Mouse (Mus musculus) MEL (cell line): Measurements from ENCODE around the gene Sat2. TPM values are rescaled to one million over a fixed set of nuclear protein-coding genes. Genes with fewer than 3 reads are reported as not detected.
"Not testable (repeated sequence)": the region's sequence is repeated elsewhere in the genome, so short reads cannot be mapped to it uniquely, and the experiment has no call there.

ENCODE experiments used
- DNase-seq: peaks from one replicate; pipeline ENCODE4 v3.0.0; 2011; ENCODE audit warnings: low read depth, low spot score
- H3K27ac ChIP-seq: 2 replicates; pipeline ENCODE4 v1.5.1; 2012; ENCODE audit warnings: low read depth, mild to moderate bottlenecking, control low read depth, low read length, moderate library complexity; ENCODE audit not compliant: control insufficient read depth
- H3K27me3 ChIP-seq, 2 experiments: fragments of 150-350 bp in 1 of 2; sonication (generic) in 1 of 2; 2 replicates each; pipeline ENCODE4 v1.6.1; 2012; ENCODE audit warnings: low read length in 2 of 2, mild to moderate bottlenecking in 2 of 2, improper control_type of control experiment in 1 of 2, moderate library complexity in 1 of 2; ENCODE audit not compliant: insufficient read depth in 2 of 2, control insufficient read depth in 1 of 2
- H3K36me3 ChIP-seq, 2 experiments: 2 replicates each; pipeline ENCODE4 v1.6.1; 2012 to 2014; ENCODE audit warnings: low read length in 2 of 2, improper control_type of control experiment in 1 of 2, inconsistent platforms in 1 of 2, mild to moderate bottlenecking in 1 of 2; ENCODE audit not compliant: insufficient read depth in 2 of 2, control insufficient read depth in 1 of 2
- H3K4me1 ChIP-seq, 2 experiments: fragments of 150-350 bp in 1 of 2; sonication (generic) in 1 of 2; 2 replicates each; pipeline ENCODE4 v1.6.1; 2012; ENCODE audit warnings: low read length in 2 of 2, improper control_type of control experiment in 1 of 2, mild to moderate bottlenecking in 1 of 2; ENCODE audit not compliant: insufficient read depth in 2 of 2, control insufficient read depth in 1 of 2
- H3K4me3 ChIP-seq, 2 experiments: fragments of 150-350 bp in 1 of 2; sonication (generic) in 1 of 2; 2 replicates each; pipeline ENCODE4 v1.5.1; 2012; ENCODE audit warnings: low read depth in 2 of 2, low read length in 2 of 2, mild to moderate bottlenecking in 2 of 2, moderate library complexity in 2 of 2, control low read depth in 1 of 2, improper control_type of control experiment in 1 of 2; ENCODE audit not compliant: control insufficient read depth in 1 of 2, insufficient read depth in 1 of 2
- H3K79me2 ChIP-seq: 2 replicates; pipeline ENCODE4 v1.6.1; 2012; ENCODE audit warnings: mild to moderate bottlenecking, low read length, moderate library complexity; ENCODE audit not compliant: control insufficient read depth, poor library complexity, insufficient read depth
- H3K9ac ChIP-seq: 2 replicates; pipeline ENCODE4 v1.6.1; 2012; ENCODE audit warnings: low read depth, mild to moderate bottlenecking, control low read depth, low read length, moderate library complexity; ENCODE audit not compliant: control insufficient read depth, poor library complexity, severe bottlenecking
- H3K9me3 ChIP-seq: fragments of 150-350 bp; sonication (generic); replicated peaks from 2 replicates; pipeline ENCODE4 v1.6.1; 2012; ENCODE audit warnings: mild to moderate bottlenecking, low read length, improper control_type of control experiment, moderate library complexity; ENCODE audit not compliant: insufficient read depth
- ETS1 ChIP-seq: IDR thresholded peaks from 2 replicates; pipeline ENCODE4 v1.6.1; 2012; ENCODE audit warnings: low read depth, mild to moderate bottlenecking, inconsistent platforms, low read length, improper control_type of control experiment, moderate library complexity
- GATA1 ChIP-seq: IDR thresholded peaks from 2 replicates; pipeline ENCODE4 v1.6.1; 2011; ENCODE audit warnings: low read depth, low read length, improper control_type of control experiment
- HCFC1 ChIP-seq: IDR thresholded peaks from 2 replicates; pipeline ENCODE4 v1.6.1; 2012; ENCODE audit warnings: low read depth, mild to moderate bottlenecking, inconsistent platforms, low read length, improper control_type of control experiment, moderate library complexity
- MAX ChIP-seq: IDR thresholded peaks from 2 replicates; pipeline ENCODE4 v1.6.1; 2011; ENCODE audit warnings: low read length, improper control_type of control experiment
- MEF2A ChIP-seq: IDR thresholded peaks from 2 replicates; pipeline ENCODE4 v1.6.1; 2014; ENCODE audit warnings: low read depth, mild to moderate bottlenecking, inconsistent platforms, low read length, improper control_type of control experiment; ENCODE audit not compliant: poor library complexity, insufficient replicate concordance, severe bottlenecking; ENCODE audit errors: extremely low read depth
- MYC ChIP-seq: IDR thresholded peaks from 2 replicates; pipeline ENCODE4 v1.6.1; 2011; ENCODE audit warnings: low read depth, mild to moderate bottlenecking, low read length, improper control_type of control experiment, moderate library complexity
- NRF1 ChIP-seq: IDR thresholded peaks from 2 replicates; pipeline ENCODE4 v1.6.1; 2014; ENCODE audit warnings: low read depth, mild to moderate bottlenecking, inconsistent platforms, low read length, improper control_type of control experiment, moderate library complexity; ENCODE audit not compliant: poor library complexity, insufficient read depth, severe bottlenecking
- TAL1 ChIP-seq: IDR thresholded peaks from 2 replicates; pipeline ENCODE4 v1.6.1; 2012; ENCODE audit warnings: mild to moderate bottlenecking, inconsistent platforms, low read length, moderate library complexity, mixed read lengths
- TBP ChIP-seq: IDR thresholded peaks from 2 replicates; pipeline ENCODE4 v1.8.0; 2011; ENCODE audit warnings: low read depth, low read length, improper control_type of control experiment
- TCF12 ChIP-seq: IDR thresholded peaks from 2 replicates; pipeline ENCODE4 v1.6.1; 2014; ENCODE audit warnings: low read depth, mild to moderate bottlenecking, inconsistent platforms, low read length, improper control_type of control experiment, moderate library complexity
- UBTF ChIP-seq: IDR thresholded peaks from 2 replicates; pipeline ENCODE4 v1.6.1; 2012; ENCODE audit warnings: low read depth, mild to moderate bottlenecking, inconsistent platforms, low read length, improper control_type of control experiment, moderate library complexity, borderline replicate concordance; ENCODE audit not compliant: insufficient read depth
- ZNF384 ChIP-seq: IDR thresholded peaks from 2 replicates; pipeline ENCODE4 v1.6.1; 2012; ENCODE audit warnings: low read depth, mild to moderate bottlenecking, inconsistent platforms, low read length, improper control_type of control experiment
- polyA plus RNA-seq, 2 experiments: library from polyadenylated mRNA; stranded (reverse) in 1 of 2; unstranded in 1 of 2; fragments of >175 nt in 1 of 2; fragments of >200 nt in 1 of 2; gene quantifications; 2 replicates each; pipeline versions ENCODE4 v1.2.1 to v1.2.4; 2012; ENCODE audit warnings: low replicate concordance in 2 of 2, low read depth in 1 of 2; ENCODE audit not compliant: insufficient read length in 2 of 2, insufficient read depth in 1 of 2, missing spikeins in 1 of 2
- total RNA-seq: library from RNA; depleted of rRNA; stranded (reverse); fragments of 300-350 nt; gene quantifications from 2 replicates; pipeline ENCODE4 v1.2.3, GENCODE M21; 2012

Sat2 gene
- total and polyA plus RNA-seq, 3 experiments = not detected

DNA sequence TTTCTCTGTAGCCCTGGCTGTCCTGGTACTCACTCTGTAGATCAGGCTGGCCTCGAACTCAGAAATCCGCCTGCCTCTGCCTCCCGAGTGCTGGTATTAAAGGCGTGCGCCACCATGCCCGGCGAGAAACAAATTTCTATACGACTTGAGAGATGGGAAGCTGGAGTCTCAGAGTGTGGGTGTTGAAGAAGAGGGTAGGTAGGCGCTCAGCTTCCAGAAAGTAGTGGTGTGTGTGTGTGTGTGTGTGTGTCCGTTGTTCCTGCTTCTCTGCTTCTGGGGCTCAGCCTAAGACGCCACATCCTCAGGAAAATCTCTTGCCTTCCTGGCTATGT is 7.6 kb upstream of the Sat2 start:
- Histone ChIP-seq H3K4me1 (peaks cover 11 to 14% of the 10 kb centered on the region in 2 experiments), H3K36me3 (peaks cover 0 to 12% of the 10 kb centered on the region in 2 experiments; a peak in 2 of 4 replicates), H3K4me3 (peak overlapping the region in 1 of 2 experiments; percentile 45; a peak in 1 of 4 replicates)
- not testable (repeated sequence) for H3K9ac ChIP-seq, H3K79me2 ChIP-seq, H3K9me3 ChIP-seq, H3K27ac ChIP-seq, H3K27me3 ChIP-seq
- DNase-seq = peak; percentile 48
- TF ChIP-seq TBP (peak; percentile 65), ZNF384 (peak; percentile 74; the same call in 1 of the 2 replicates)

DNA sequence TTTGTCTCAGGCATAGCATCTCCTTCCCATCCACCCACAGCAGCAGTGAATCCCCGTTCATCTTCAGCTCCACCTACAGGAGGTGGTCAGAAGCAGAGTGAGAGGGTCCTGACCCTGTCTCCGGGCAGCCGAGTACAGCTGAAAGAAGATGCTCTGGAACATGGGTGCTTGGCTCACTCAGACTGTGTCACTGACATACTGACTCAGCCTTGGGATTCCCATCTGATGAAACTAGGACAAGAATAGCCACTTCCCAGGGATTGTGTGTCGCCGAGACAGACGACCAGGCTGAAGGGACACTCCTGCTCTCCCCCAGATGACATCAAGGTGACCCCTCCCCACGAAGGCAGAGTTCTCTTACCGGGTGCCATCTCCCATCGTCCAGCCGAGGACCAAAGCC is 5.0 kb upstream of the Sat2 start:
- no peak for DNase-seq
- no peak overlapping the region for H3K9ac ChIP-seq
- peaks cover 0 to 10% of the 10 kb centered on the region in 2 experiments; a peak in 2 of 4 replicates for H3K36me3 ChIP-seq
- H3K4me1 ChIP-seq = peaks cover 6 to 16% of the 10 kb centered on the region in 2 experiments
- no peaks in the 10 kb centered on the region for H3K9me3 ChIP-seq
- H3K4me3 ChIP-seq = no peak overlapping the region
- H3K27me3 ChIP-seq = peaks cover 1 to 3% of the 10 kb centered on the region in 2 experiments; a peak in 1 of 4 replicates
- no peak for TF ChIP-seq MEF2A
- no peak for TF ChIP-seq TAL1
- TF ChIP-seq TCF12 = no peak
- TF ChIP-seq ETS1 = no peak
- TF ChIP-seq NRF1 = no peak
- no peak for TF ChIP-seq MAX
- no peak for TF ChIP-seq MYC
- no peak for TF ChIP-seq UBTF
- no peaks in the 10 kb centered on the region for H3K79me2 ChIP-seq
- H3K27ac ChIP-seq = no peak overlapping the region

DNA sequence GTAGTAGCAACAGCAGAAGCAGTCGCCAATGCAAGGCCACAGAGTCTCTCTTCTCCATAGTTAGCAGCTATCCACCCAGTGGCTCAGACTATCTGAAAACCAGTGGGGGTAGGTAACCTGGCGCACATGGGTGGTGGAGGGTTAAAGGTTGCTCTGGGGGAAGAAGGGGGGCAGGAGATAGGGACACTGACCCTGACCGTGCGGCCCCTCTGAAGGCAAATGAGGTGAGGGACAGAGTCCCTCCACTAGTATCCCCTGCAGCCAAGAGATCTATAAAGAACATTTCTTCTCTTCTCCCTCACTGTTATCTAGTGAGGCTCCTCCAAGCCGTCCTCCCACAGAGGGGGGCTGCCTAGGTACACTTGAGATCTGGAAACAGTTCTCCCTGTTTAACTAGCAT is 4.0 kb upstream of the Sat2 start, which contains the start of gene Shbg:
Gene Shbg, minus strand, starts transcription at position 101 of the 400 bp plus-strand sequence.
- Histone ChIP-seq H3K36me3 (peaks cover 0 to 10% of the 10 kb centered on the region in 2 experiments; a peak in 2 of 4 replicates), H3K27ac (no peak within 1 kb of the TSS), H3K79me2 (no peaks in the 10 kb centered on the region), H3K4me3 (no peak within 1 kb of the TSS), H3K4me1 (peaks cover 6 to 16% of the 10 kb centered on the region in 2 experiments), H3K9ac (no peak within 1 kb of the TSS), H3K9me3 (no peaks in the 10 kb centered on the region), H3K27me3 (peaks cover 1 to 3% of the 10 kb centered on the region in 2 experiments; a peak in 1 of 4 replicates)
- no peak for DNase-seq
- TF ChIP-seq TAL1 (no peak), GATA1 (0 out of 2 replicates have a peak, but pooled peaks have one; percentile 5), HCFC1 (no peak)
